Mouse (Mus musculus): ENCODE measurements around the gene Ppp2r5c.
A peak's percentile ranks its signal among the peaks of the same experiment; 100 is the strongest.

DNA sequence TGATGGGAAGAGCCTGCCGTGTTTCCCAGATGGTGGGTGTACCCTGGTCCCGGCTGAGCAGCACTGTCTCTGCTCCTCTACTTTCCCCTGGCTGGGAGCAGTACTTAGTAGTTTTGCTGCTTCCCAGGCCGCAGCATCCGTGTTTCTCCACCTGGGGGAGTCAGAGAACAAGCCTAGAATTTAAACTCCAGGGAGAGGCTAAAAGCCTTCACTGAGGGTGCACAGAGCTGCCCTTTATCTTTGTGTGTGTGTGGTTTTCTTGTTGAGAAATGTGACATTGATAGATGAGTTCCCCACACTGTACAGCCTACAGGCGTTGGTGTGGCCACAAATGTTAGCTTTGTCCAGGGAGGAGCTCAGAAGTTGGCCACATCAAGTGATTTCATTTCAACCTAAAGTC, 7.3 kb downstream of the Ppp2r5c start:
- TF ChIP-seq POLR2A (IDR thresholded peaks at IDR 0.05; ENCODE audit: extremely low read depth, insufficient read depth, low read length) (no peak), CTCF (IDR thresholded peaks at IDR 0.05; ENCODE audit: low read depth, low read length) (peak; percentile 75)
